Mouse (Mus musculus) midbrain, embryonic 15.5 days (tissue): ENCODE measurements at regions not wholly inside any gene's neighbourhood (a gene's known extent, or its start where the extent isn't known, plus 50 kb on each side); places are given as distances from the start of the nearest gene placed in this dataset.
A peak's percentile ranks its signal among the peaks of the same experiment; 100 is the strongest.

Experiments
- ATAC-seq: fragments of 200-750 bp; cut with Nextera tagmentation; replicated peaks from 2 replicates; pipeline ENCODE4 v1.8.0; 2017; ENCODE audit warnings: moderate TSS enrichment
- H3K27ac ChIP-seq: fragments of 300-500 bp; sonication (generic); 2 replicates; pipeline ENCODE4 v1.5.1; 2015; ENCODE audit warnings: mild to moderate bottlenecking, inconsistent platforms
- H3K27me3 ChIP-seq: fragments of 300-500 bp; sonication (generic); replicated peaks from 2 replicates; pipeline ENCODE4 v1.6.1; 2015; ENCODE audit warnings: inconsistent platforms
- H3K36me3 ChIP-seq: fragments of 300-500 bp; sonication (generic); replicated peaks from 2 replicates; pipeline ENCODE4 v1.6.1; 2015; ENCODE audit warnings: inconsistent platforms
- H3K4me1 ChIP-seq: fragments of 300-500 bp; sonication (generic); 2 replicates; pipeline ENCODE4 v1.6.1; 2015; ENCODE audit warnings: inconsistent platforms
- H3K4me2 ChIP-seq: fragments of 300-500 bp; sonication (generic); 2 replicates; pipeline ENCODE4 v1.6.1; 2015; ENCODE audit warnings: inconsistent platforms, mild to moderate bottlenecking, moderate library complexity
- H3K4me3 ChIP-seq: fragments of 300-500 bp; sonication (generic); 2 replicates; pipeline ENCODE4 v1.5.1; 2015; ENCODE audit warnings: mild to moderate bottlenecking, inconsistent platforms
- H3K9ac ChIP-seq: fragments of 300-500 bp; sonication (generic); 2 replicates; pipeline ENCODE4 v1.6.1; 2015; ENCODE audit warnings: mild to moderate bottlenecking, inconsistent platforms
- H3K9me3 ChIP-seq: fragments of 300-500 bp; sonication (generic); 2 replicates; pipeline ENCODE4 v1.6.1; 2016; ENCODE audit warnings: inconsistent platforms
- whole genome bisulfite sequencing: fragments of 180-500 bp; shearing (Covaris S2); methylation state at CpG from one replicate; pipeline ENCODE4 v1.1.7; 2015; ENCODE audit warnings: mixed read lengths; 5-methylcytosine and 5-hydroxymethylcytosine counted together

DNA sequence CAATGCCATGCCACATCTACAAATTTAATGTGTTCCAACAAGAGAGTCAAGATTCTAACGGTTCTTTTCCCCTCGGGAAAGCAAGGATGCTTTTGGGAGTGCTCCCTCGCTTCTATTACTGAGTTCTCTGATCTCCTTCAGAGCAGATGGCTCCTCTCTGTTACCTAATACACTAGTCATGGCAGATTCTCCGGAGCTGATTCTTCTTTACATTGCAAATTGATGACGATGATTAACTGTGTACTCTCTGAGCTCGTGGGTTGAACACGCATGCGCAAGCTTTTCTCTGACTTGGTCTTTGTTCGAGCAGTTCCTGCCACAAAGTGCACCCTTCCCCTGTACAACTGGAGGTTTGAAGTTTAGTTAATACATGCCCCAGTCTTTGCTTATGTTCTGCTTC is 471.5 kb upstream of the Tenm4 start:
- Histone ChIP-seq H3K4me3 (no peak overlapping the region), H3K9me3 (no peaks in the 10 kb centered on the region), H3K9ac (no peak overlapping the region), H3K4me2 (no peak overlapping the region), H3K27me3 (0 out of 2 replicates have a peak, but pooled peaks cover 4% of the 10 kb centered on the region), H3K36me3 (no peaks in the 10 kb centered on the region), H3K27ac (no peak overlapping the region), H3K4me1 (no peaks in the 10 kb centered on the region)
- no peak for ATAC-seq
- 60% methylated on average over 9 of the region's 9 CpGs for WGBS

DNA sequence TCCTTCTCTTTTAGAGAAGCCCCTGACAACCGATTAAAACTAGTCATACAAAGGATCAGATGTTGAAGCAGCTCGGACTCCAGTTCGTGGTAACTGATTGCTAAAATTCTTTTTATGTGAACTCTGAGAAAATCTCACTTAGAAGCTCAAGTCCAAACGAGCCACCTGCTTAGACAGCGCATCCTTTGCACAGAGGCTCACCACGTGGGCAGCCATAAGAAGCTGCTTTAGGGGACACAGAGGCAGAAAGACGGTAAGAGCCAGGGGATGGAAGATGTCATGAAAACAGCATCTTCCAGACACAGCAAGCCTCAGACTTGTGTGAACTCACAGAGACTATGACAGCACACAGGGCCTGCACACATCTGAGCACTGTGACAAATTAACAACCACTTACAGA is 461.0 kb upstream of the Tenm4 start:
- Histone ChIP-seq H3K36me3 (no peaks in the 10 kb centered on the region), H3K9ac (no peak overlapping the region), H3K9me3 (no peaks in the 10 kb centered on the region), H3K4me1 (no peaks in the 10 kb centered on the region), H3K4me3 (no peak overlapping the region), H3K27me3 (no peaks in the 10 kb centered on the region), H3K4me2 (no peak overlapping the region), H3K27ac (no peak overlapping the region)
- 81% methylated on average over 7 of the region's 7 CpGs for WGBS
- no peak for ATAC-seq

DNA sequence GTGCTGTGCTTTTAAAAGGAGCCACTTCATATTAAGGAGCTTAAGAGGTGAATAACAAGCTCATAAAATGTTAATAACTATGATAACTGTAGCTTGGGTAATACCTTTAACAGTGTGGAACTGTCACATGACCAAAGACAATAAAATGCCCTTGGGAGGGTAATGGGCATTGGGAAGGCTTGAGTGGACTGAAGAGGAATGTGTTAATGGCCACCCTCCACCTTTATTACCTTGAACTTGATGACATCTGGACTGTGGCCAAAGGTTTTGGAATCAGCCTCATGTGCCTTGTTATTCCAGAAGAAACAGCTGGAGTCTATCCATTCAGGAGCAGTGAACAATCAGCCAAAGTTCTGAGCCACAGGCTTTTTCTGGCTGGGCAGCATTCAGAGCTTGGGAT is 451.0 kb upstream of the Tenm4 start:
- no peak for ATAC-seq
- no peaks in the 10 kb centered on the region for H3K4me1 ChIP-seq
- no peak overlapping the region for H3K27ac ChIP-seq
- no peak overlapping the region for H3K4me2 ChIP-seq
- H3K36me3 ChIP-seq = no peaks in the 10 kb centered on the region
- no peaks in the 10 kb centered on the region for H3K27me3 ChIP-seq
- H3K9me3 ChIP-seq = no peaks in the 10 kb centered on the region
- H3K4me3 ChIP-seq = no peak overlapping the region
- no peak overlapping the region for H3K9ac ChIP-seq

DNA sequence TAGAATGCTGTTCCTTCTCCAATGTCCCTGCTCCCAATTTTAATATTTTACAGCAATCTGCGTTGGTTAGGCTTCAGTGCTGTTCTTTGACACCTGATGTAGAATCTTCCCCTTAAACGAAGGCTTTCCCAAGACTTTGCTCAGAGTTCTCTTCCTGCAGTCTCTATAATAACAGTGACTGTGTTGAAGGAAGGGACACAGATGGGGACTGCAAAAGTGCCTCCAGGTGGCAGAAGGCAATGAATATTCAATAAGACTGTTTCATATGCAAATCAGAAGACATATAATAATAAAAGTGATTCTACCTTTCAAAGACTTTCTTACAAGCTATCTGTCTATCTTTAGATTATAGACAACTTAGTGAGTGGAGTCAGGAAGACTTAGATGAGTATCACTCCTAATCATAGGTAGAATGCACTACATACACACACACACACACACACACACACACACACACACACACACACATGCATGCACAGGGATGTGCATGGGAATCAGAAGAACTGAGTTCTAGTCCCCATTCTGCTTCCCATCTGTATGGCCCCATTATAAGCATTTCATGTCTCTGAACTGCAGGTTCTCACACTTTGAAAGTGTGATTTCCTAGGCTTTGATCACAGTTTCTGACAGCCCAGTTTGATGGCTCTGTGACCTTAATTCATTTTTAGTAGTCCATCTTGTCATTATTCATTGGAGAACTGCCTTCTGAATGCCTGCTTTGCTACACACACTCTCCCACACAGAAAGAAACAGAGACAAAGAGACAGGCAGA is 445.1 kb upstream of the Tenm4 start:
- H3K27me3 ChIP-seq = no peaks in the 10 kb centered on the region
- H3K4me1 ChIP-seq = no peaks in the 10 kb centered on the region
- WGBS = 62% methylated on average over 2 of the region's 2 CpGs
- H3K27ac ChIP-seq = no peak overlapping the region
- no peak overlapping the region for H3K4me3 ChIP-seq
- no peak overlapping the region for H3K9ac ChIP-seq
- no peak overlapping the region for H3K4me2 ChIP-seq
- H3K36me3 ChIP-seq = no peaks in the 10 kb centered on the region
- ATAC-seq = no peak
- no peaks in the 10 kb centered on the region for H3K9me3 ChIP-seq

DNA sequence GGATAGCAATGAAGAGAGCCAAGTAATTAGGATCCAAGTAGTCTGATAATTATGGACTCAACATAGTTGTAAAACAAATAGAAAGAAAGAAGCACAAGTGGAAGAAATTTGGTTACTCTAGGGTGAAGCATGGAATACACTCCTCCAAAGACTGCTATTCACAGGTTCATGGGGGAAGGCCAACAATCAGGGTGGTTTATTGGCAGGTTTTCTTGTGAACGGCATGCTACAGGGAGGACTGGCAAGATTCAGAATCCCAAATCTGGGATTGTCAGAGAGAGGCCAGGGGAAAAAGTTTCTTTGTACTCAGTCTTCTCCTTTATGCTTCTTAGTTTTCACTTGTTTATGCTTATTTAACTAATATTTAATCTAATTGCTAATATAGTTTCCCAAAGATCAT is 437.2 kb upstream of the Tenm4 start:
- Histone ChIP-seq H3K4me1 (no peaks in the 10 kb centered on the region), H3K36me3 (no peaks in the 10 kb centered on the region), H3K9me3 (no peaks in the 10 kb centered on the region), H3K4me2 (no peak overlapping the region), H3K4me3 (no peak overlapping the region), H3K9ac (no peak overlapping the region), H3K27ac (no peak overlapping the region), H3K27me3 (no peaks in the 10 kb centered on the region)
- 73% methylated on average over 1 of the region's 1 CpGs for WGBS
- no peak for ATAC-seq

DNA sequence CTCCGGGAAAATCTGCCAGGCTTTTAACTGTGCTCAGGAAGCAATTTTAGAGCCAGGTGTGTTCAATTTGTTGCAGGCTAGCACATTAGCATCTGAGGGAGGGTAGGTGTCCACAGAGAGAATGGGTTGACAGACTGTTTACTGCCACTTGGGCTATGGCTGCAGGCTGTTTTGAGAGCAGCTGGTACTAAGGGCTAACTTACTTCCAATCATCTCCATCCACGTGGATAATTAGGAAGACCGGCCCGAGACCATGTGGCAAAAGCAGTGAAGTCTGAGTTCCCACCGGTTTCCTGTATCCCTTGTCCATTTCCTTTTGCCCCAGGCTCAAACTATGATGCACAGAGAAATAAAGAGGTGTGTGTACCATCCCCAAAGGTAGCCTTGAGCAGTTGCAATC is 436.5 kb upstream of the Tenm4 start:
- Histone ChIP-seq H3K4me1 (no peaks in the 10 kb centered on the region), H3K27me3 (no peaks in the 10 kb centered on the region), H3K4me3 (no peak overlapping the region), H3K9me3 (no peaks in the 10 kb centered on the region), H3K4me2 (no peak overlapping the region), H3K36me3 (no peaks in the 10 kb centered on the region), H3K9ac (no peak overlapping the region), H3K27ac (no peak overlapping the region)
- no peak for ATAC-seq
- 69% methylated on average over 5 of the region's 5 CpGs for WGBS

DNA sequence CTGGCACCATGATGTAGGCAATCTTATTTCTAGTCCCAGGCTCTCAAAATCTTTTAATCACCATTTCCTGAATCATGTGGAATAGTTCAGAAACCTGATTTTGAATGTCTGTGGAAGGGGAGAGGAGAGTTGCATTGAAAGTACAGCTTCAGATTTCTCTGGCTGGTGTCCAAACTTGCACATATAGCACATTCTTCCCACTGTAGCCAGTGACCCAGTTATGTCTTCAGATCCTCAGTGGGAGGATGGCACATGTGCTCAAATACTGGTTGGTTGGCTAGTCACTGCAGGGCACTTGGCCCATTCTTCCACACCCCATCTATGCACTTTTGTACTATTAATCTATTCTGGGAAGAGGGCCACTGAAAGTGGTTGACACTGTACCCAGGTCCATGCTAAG is 434.3 kb upstream of the Tenm4 start:
- no peak overlapping the region for H3K4me3 ChIP-seq
- no peak overlapping the region for H3K27ac ChIP-seq
- H3K36me3 ChIP-seq = no peaks in the 10 kb centered on the region
- no peaks in the 10 kb centered on the region for H3K9me3 ChIP-seq
- no peaks in the 10 kb centered on the region for H3K4me1 ChIP-seq
- no peak overlapping the region for H3K4me2 ChIP-seq
- H3K27me3 ChIP-seq = no peaks in the 10 kb centered on the region
- no peak for ATAC-seq
- no peak overlapping the region for H3K9ac ChIP-seq

DNA sequence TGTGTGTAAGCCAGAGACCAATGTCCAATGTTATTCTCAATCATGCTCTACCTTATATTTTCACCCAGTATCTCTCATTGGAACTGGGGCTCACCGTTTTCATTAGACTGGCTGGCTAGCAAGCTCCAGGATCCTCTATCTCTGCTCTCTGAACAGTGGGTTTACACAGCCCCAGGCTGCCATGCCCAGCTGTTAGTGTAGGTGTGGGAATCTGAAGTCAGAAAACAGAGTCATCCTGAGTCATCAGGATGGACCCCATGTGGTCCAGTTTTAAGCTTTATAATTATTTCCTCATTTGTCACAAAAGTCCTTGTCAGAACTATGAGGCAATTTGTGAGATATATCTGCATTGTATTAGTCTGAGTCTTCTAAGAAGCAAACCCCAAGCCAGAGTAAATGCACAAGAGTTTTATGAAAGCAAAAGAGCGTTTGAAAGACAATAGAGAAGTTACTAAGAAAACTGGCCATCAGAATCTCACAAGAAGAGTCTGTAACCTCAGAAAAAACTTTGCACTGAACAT is 432.3 kb upstream of the Tenm4 start:
- Histone ChIP-seq H3K27ac (no peak overlapping the region), H3K36me3 (no peaks in the 10 kb centered on the region), H3K27me3 (no peaks in the 10 kb centered on the region), H3K9ac (no peak overlapping the region), H3K9me3 (no peaks in the 10 kb centered on the region), H3K4me3 (no peak overlapping the region), H3K4me1 (no peaks in the 10 kb centered on the region), H3K4me2 (no peak overlapping the region)
- WGBS = 84% methylated on average over 2 of the region's 2 CpGs
- ATAC-seq = no peak

DNA sequence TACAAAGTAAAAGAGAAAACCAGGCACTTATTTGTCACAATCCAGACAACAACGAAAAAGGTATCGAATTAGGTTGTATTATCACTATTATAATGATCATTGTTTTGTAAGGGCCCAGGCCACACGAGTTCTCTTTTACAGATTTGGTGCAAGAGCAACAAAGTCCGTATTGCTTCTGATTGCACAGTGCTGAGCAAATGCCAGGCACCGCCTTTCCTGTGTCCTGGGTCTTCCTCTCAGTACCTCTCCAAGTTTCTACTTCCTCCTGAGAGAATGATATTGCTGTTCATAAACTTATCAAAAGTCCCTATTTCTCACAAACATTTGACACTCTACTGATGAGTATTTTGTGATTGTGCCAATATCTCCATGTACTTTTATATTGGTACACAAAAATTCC is 431.3 kb upstream of the Tenm4 start:
- no peaks in the 10 kb centered on the region for H3K4me1 ChIP-seq
- no peak overlapping the region for H3K9ac ChIP-seq
- H3K27ac ChIP-seq = no peak overlapping the region
- WGBS = 88% methylated on average over 5 of the region's 5 CpGs
- H3K27me3 ChIP-seq = no peaks in the 10 kb centered on the region
- no peaks in the 10 kb centered on the region for H3K9me3 ChIP-seq
- H3K36me3 ChIP-seq = no peaks in the 10 kb centered on the region
- no peak for ATAC-seq
- H3K4me2 ChIP-seq = no peak overlapping the region
- H3K4me3 ChIP-seq = no peak overlapping the region

DNA sequence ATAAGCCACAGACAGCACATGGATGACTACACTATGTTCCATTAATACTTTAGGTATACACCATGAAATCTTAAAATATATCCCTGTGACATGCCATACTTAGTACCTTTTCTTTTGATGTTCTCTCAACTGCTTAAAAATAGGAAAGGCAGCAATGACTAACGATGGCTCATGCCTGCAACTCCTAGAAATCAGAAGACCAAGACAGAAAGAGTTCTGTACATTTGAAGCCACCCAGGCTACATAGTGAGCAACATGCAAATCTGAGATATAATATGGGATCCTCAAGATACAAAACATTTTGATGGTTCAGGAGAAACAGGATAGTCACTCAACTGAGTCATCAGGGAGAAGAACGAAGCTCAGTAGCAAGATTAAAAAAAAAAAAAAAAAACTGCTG is 412.7 kb upstream of the Tenm4 start:
- Histone ChIP-seq H3K4me2 (no peak overlapping the region), H3K27ac (no peak overlapping the region), H3K36me3 (no peaks in the 10 kb centered on the region), H3K9ac (no peak overlapping the region), H3K9me3 (no peaks in the 10 kb centered on the region), H3K4me1 (peaks cover 3% of the 10 kb centered on the region; the same call in 1 of the 2 replicates), H3K4me3 (no peak overlapping the region), H3K27me3 (no peaks in the 10 kb centered on the region)
- 83% methylated on average over 2 of the region's 2 CpGs for WGBS
- ATAC-seq = no peak

DNA sequence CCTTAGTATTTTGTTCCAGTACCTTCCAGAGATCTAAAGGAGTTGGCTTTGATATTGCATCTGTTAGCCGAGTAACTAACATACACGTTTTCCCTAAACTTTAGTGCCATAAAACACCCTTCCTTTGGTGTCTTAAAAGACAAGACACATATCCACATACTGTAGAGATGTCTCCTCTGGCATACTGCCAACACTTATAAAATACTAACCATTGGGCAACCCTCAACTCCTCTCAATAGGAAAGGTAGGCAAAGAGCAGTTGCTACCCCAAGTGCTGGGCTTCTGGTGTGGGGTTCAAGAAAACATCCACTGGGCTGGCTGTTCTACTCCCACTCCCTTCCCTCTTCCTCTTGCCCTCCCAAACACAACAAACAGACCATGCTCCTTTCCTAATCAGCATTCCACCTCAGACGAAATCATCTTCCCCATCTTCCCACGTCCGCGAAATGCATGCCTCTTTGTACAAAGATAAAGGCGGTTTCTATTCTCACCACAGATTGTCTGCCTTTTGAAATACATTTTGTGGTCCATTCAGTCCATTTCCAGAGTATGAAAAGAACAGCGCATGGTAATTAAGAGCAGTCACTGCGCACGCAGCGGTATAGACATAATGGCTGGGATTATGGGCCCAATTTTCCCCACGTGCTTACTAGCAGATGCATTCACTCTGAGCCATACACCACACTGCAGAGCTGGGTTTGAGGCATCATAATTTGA is 409.9 kb upstream of the Tenm4 start:
- Histone ChIP-seq H3K27ac (no peak overlapping the region), H3K9me3 (no peaks in the 10 kb centered on the region), H3K4me3 (no peak overlapping the region), H3K27me3 (no peaks in the 10 kb centered on the region), H3K4me2 (no peak overlapping the region), H3K4me1 (peaks cover 3% of the 10 kb centered on the region; the same call in 1 of the 2 replicates), H3K36me3 (no peaks in the 10 kb centered on the region), H3K9ac (no peak overlapping the region)
- peak; percentile 83 for ATAC-seq
- 33% methylated on average over 12 of the region's 12 CpGs for WGBS

DNA sequence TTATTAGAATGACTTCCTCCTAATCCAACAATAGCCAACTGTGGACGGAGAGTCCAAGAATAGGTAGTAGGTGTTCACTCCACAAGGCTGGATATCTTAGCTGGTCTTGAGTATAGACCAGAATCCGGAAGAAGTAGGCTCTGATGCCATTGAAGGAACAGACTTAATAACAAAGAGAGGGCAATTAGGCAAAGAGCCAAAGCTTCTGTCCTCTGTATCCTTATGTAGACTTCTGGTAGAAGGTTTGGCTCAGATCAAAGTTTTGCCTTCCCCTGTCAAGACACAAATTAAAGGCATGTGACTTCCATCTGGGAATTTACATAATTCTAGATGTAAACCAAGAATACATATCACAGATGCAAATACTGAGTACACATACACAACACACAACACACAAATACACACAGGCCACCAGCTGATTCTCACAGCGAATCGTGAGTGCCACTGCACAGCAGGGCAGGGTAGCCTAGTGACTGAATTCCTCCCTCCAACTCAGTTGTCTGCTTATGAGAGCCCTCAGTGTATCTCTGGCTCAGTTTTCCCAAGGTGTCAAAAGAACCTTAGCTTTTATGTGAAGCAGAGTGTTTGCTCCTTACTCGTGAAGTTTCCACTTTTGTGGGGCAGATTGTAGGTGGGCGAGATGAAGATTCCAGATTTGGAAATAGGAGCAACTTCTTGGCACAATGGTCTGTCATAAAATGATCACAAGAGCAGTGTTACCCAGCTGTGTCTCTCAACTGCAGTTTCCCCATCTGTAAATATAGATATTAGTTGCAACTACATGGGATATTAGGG is 404.5 kb upstream of the Tenm4 start:
- Histone ChIP-seq H3K36me3 (no peaks in the 10 kb centered on the region), H3K4me1 (no peaks in the 10 kb centered on the region), H3K9me3 (no peaks in the 10 kb centered on the region), H3K9ac (no peak overlapping the region), H3K4me2 (no peak overlapping the region), H3K27ac (no peak overlapping the region), H3K27me3 (no peaks in the 10 kb centered on the region), H3K4me3 (no peak overlapping the region)
- 91% methylated on average over 6 of the region's 6 CpGs for WGBS
- no peak for ATAC-seq
